Mouse (Mus musculus): ENCODE results near the gene Sptbn2. TPM values are rescaled to one million over a fixed set of nuclear protein-coding genes. Genes with fewer than 3 reads are reported as not detected.

The Sptbn2 gene
- polyA plus RNA-seq, 1 experiment = not detected

GRCm38 (mm10) chr19:4719351-4719764 is 8.4 kb downstream of the Sptbn2 start:
- Histone ChIP-seq H3K27me3 (replicated peaks) (peaks cover 79% of the 10 kb centered on the region), H3K36me3 (replicated peaks; ENCODE audit: low read length) (no peaks in the 10 kb centered on the region), H3K4me1 (peaks cover 19% of the 10 kb centered on the region), H3K4me3 (replicated peaks) (no peak overlapping the region), H3K9me3 (no peaks in the 10 kb centered on the region)
- TF ChIP-seq GATA1 (IDR thresholded peaks at IDR 0.05; ENCODE audit: borderline replicate concordance, low read length) (no peak), FLI1 (IDR thresholded peaks at IDR 0.05; ENCODE audit: low read length) (no peak)

- H3K4me1 ChIP-seq = peaks cover 19% of the 10 kb centered on the region
- no peak overlapping the region for H3K4me3 ChIP-seq (replicated peaks)
- no peaks in the 10 kb centered on the region for H3K36me3 ChIP-seq (replicated peaks; ENCODE audit: low read length)
- TF ChIP-seq GATA1 (IDR thresholded peaks at IDR 0.05; ENCODE audit: borderline replicate concordance, low read length) (no peak), FLI1 (IDR thresholded peaks at IDR 0.05; ENCODE audit: low read length) (no peak)
- H3K27me3 ChIP-seq (replicated peaks) = peaks cover 76% of the 10 kb centered on the region
- no peaks in the 10 kb centered on the region for H3K9me3 ChIP-seq
Measured at GRCm38 (mm10) chr19:4720112-4720511, 9.1 kb downstream of the Sptbn2 start.

GRCm38 (mm10) chr19:4720671-4721244 is 9.8 kb downstream of the Sptbn2 start:
- peaks cover 75% of the 10 kb centered on the region for H3K27me3 ChIP-seq (replicated peaks)
- no peaks in the 10 kb centered on the region for H3K9me3 ChIP-seq
- no peak overlapping the region for H3K4me3 ChIP-seq (replicated peaks)
- H3K36me3 ChIP-seq (replicated peaks; ENCODE audit: low read length) = no peaks in the 10 kb centered on the region
- peaks cover 19% of the 10 kb centered on the region for H3K4me1 ChIP-seq
- TF ChIP-seq FLI1 (IDR thresholded peaks at IDR 0.05; ENCODE audit: low read length) (no peak), GATA1 (IDR thresholded peaks at IDR 0.05; ENCODE audit: borderline replicate concordance, low read length) (no peak)

- TF ChIP-seq GATA1 (IDR thresholded peaks at IDR 0.05; ENCODE audit: borderline replicate concordance, low read length) = no peak
- TF ChIP-seq FLI1 (IDR thresholded peaks at IDR 0.05; ENCODE audit: low read length) = no peak
- H3K27me3 ChIP-seq (replicated peaks) = peaks cover 62% of the 10 kb centered on the region
- H3K4me3 ChIP-seq (replicated peaks) = no peak overlapping the region
- no peaks in the 10 kb centered on the region for H3K9me3 ChIP-seq
- no peaks in the 10 kb centered on the region for H3K36me3 ChIP-seq (replicated peaks; ENCODE audit: low read length)
- no peaks in the 10 kb centered on the region for H3K4me1 ChIP-seq
Measured at GRCm38 (mm10) chr19:4729186-4729585, 18.2 kb downstream of the Sptbn2 start.

- H3K9me3 ChIP-seq = no peaks in the 10 kb centered on the region
- H3K27me3 ChIP-seq (replicated peaks) = peaks cover 42% of the 10 kb centered on the region
- no peak overlapping the region for H3K4me3 ChIP-seq (replicated peaks)
- TF ChIP-seq GATA1 (IDR thresholded peaks at IDR 0.05; ENCODE audit: borderline replicate concordance, low read length) = no peak
- H3K36me3 ChIP-seq (replicated peaks; ENCODE audit: low read length) = no peaks in the 10 kb centered on the region
- H3K4me1 ChIP-seq = no peaks in the 10 kb centered on the region
Measured at GRCm38 (mm10) chr19:4733052-4733451, 22.1 kb downstream of the Sptbn2 start.

GRCm38 (mm10) chr19:4737866-4738265 is 26.9 kb downstream of the Sptbn2 start:
- H3K36me3 ChIP-seq (replicated peaks; ENCODE audit: low read length) = no peaks in the 10 kb centered on the region
- peaks cover 3% of the 10 kb centered on the region; the same call in 1 of the 2 replicates for H3K4me1 ChIP-seq
- H3K9me3 ChIP-seq = no peaks in the 10 kb centered on the region
- TF ChIP-seq FLI1 (IDR thresholded peaks at IDR 0.05; ENCODE audit: low read length) = no peak
- TF ChIP-seq GATA1 (IDR thresholded peaks at IDR 0.05; ENCODE audit: borderline replicate concordance, low read length) = no peak
- H3K4me3 ChIP-seq (replicated peaks) = no peak overlapping the region
- peaks cover 35% of the 10 kb centered on the region for H3K27me3 ChIP-seq (replicated peaks)

- TF ChIP-seq GATA1 (IDR thresholded peaks at IDR 0.05; ENCODE audit: borderline replicate concordance, low read length) = no peak
- no peak for TF ChIP-seq FLI1 (IDR thresholded peaks at IDR 0.05; ENCODE audit: low read length)
- no peaks in the 10 kb centered on the region for H3K36me3 ChIP-seq (replicated peaks; ENCODE audit: low read length)
- no peak overlapping the region for H3K4me3 ChIP-seq (replicated peaks)
- peaks cover 3% of the 10 kb centered on the region; the same call in 1 of the 2 replicates for H3K4me1 ChIP-seq
- peaks cover 30% of the 10 kb centered on the region for H3K27me3 ChIP-seq (replicated peaks)
- no peaks in the 10 kb centered on the region for H3K9me3 ChIP-seq
Measured at GRCm38 (mm10) chr19:4739053-4739452, 28.1 kb downstream of the Sptbn2 start.

GRCm38 (mm10) chr19:4739762-4740161 is 28.8 kb downstream of the Sptbn2 start:
- TF ChIP-seq GATA1 (IDR thresholded peaks at IDR 0.05; ENCODE audit: borderline replicate concordance, low read length) (no peak), FLI1 (IDR thresholded peaks at IDR 0.05; ENCODE audit: low read length) (no peak)
- H3K36me3 ChIP-seq (replicated peaks; ENCODE audit: low read length) = no peaks in the 10 kb centered on the region
- H3K9me3 ChIP-seq = no peaks in the 10 kb centered on the region
- peaks cover 23% of the 10 kb centered on the region for H3K27me3 ChIP-seq (replicated peaks)
- no peak overlapping the region for H3K4me3 ChIP-seq (replicated peaks)
- H3K4me1 ChIP-seq = peaks cover 3% of the 10 kb centered on the region; the same call in 1 of the 2 replicates

- Histone ChIP-seq H3K4me3 (replicated peaks) (no peak overlapping the region), H3K9me3 (no peaks in the 10 kb centered on the region), H3K27me3 (replicated peaks) (peaks cover 23% of the 10 kb centered on the region), H3K36me3 (replicated peaks; ENCODE audit: low read length) (no peaks in the 10 kb centered on the region), H3K4me1 (peaks cover 3% of the 10 kb centered on the region; the same call in 1 of the 2 replicates)
- TF ChIP-seq FLI1 (IDR thresholded peaks at IDR 0.05; ENCODE audit: low read length) (no peak), GATA1 (IDR thresholded peaks at IDR 0.05; ENCODE audit: borderline replicate concordance, low read length) (no peak)
Measured at GRCm38 (mm10) chr19:4741482-4741881, 30.5 kb downstream of the Sptbn2 start.

GRCm38 (mm10) chr19:4742229-4742628 is 31.3 kb downstream of the Sptbn2 start:
- H3K36me3 ChIP-seq (replicated peaks; ENCODE audit: low read length) = no peaks in the 10 kb centered on the region
- no peak overlapping the region for H3K4me3 ChIP-seq (replicated peaks)
- peaks cover 24% of the 10 kb centered on the region for H3K27me3 ChIP-seq (replicated peaks)
- H3K9me3 ChIP-seq = no peaks in the 10 kb centered on the region
- TF ChIP-seq FLI1 (IDR thresholded peaks at IDR 0.05; ENCODE audit: low read length) (no peak), GATA1 (IDR thresholded peaks at IDR 0.05; ENCODE audit: borderline replicate concordance, low read length) (no peak)
- H3K4me1 ChIP-seq = peaks cover 3% of the 10 kb centered on the region; the same call in 1 of the 2 replicates

All from megakaryocyte, embryonic 14.5 days (primary cell).